Mouse (Mus musculus) cerebellum, adult 2 months (tissue): ENCODE data around the gene Lrrc66. TPM values are rescaled to one million over a fixed set of nuclear protein-coding genes. Genes with fewer than 3 reads are reported as not detected.

Experiments
- DNase-seq, 2 experiments: peaks; one replicate each; pipeline ENCODE4 v3.0.0; 2021
- H3K27ac ChIP-seq: fragments of 200-500 bp; 2 replicates; pipeline ENCODE4 v1.5.1; 2012; ENCODE audit warnings: low read length, control low read depth, inconsistent platforms; ENCODE audit not compliant: insufficient read depth
- H3K27me3 ChIP-seq: fragments of 200-500 bp; 2 replicates; pipeline ENCODE4 v1.6.1; 2012; ENCODE audit warnings: inconsistent platforms, mild to moderate bottlenecking, low read length, moderate library complexity; ENCODE audit not compliant: control insufficient read depth, insufficient read depth
- H3K4me1 ChIP-seq: fragments of 200-500 bp; 2 replicates; pipeline ENCODE4 v1.6.1; 2011; ENCODE audit warnings: low read length; ENCODE audit not compliant: control insufficient read depth, insufficient read depth
- H3K4me3 ChIP-seq: fragments of 200-500 bp; replicated peaks from 2 replicates; pipeline ENCODE3; 2011; ENCODE audit warnings: mild to moderate bottlenecking, low read depth, low read length, control low read depth; ENCODE audit not compliant: insufficient read depth
- CTCF ChIP-seq: fragments of 200-500 bp; IDR thresholded peaks from 2 replicates; pipeline ENCODE4 v1.5.1; 2011; ENCODE audit warnings: low read depth, mild to moderate bottlenecking, control low read depth, low read length, moderate library complexity, borderline replicate concordance; ENCODE audit not compliant: insufficient read depth
- POLR2A ChIP-seq: fragments of 200-500 bp; IDR thresholded peaks from 2 replicates; pipeline ENCODE4 v1.6.1; 2011; ENCODE audit warnings: low read length, control low read depth, borderline replicate concordance; ENCODE audit not compliant: insufficient read depth
- WGBS: fragments of 180-500 bp; shearing (Covaris S2); methylation state at CpG from one replicate; pipeline ENCODE4 v1.1.7; 2018; 5-methylcytosine and 5-hydroxymethylcytosine counted together
- polyA plus RNA-seq: library from polyadenylated mRNA; depleted of rRNA; stranded (reverse); fragments of >200 nt; gene quantifications from 2 replicates; pipeline ENCODE4 v1.2.3, GENCODE M21; 2012; rRNA removed

Gene Lrrc66
- polyA plus RNA-seq, 1 experiment: not detected

GRCm38 (mm10) chr5:73571395-73572156 lies 60.8 kb downstream of the Lrrc66 start:
- Histone ChIP-seq H3K27me3 (no peaks in the 10 kb centered on the region; the same call in 1 of the 2 replicates), H3K4me1 (no peaks in the 10 kb centered on the region), H3K4me3 (no peak overlapping the region), H3K27ac (no peak overlapping the region)
- WGBS: 92% methylated on average over 6 of the region's 6 CpGs
- DNase-seq: no peak
- TF ChIP-seq CTCF (no peak), POLR2A (no peak)

GRCm38 (mm10) chr5:73569181-73569580 lies 63.1 kb downstream of the Lrrc66 start:
- WGBS: 84% methylated on average over 5 of the region's 5 CpGs
- DNase-seq: no peak
- H3K27ac ChIP-seq: no peak overlapping the region
- no peaks in the 10 kb centered on the region for H3K4me1 ChIP-seq
- H3K27me3 ChIP-seq: no peaks in the 10 kb centered on the region; the same call in 1 of the 2 replicates
- TF ChIP-seq CTCF (no peak), POLR2A (no peak)
- H3K4me3 ChIP-seq: no peak overlapping the region

- H3K4me1 ChIP-seq: no peaks in the 10 kb centered on the region
- WGBS: 64% methylated on average over 4 of the region's 4 CpGs
- no peak overlapping the region for H3K4me3 ChIP-seq
- no peak for DNase-seq
- H3K27me3 ChIP-seq: no peaks in the 10 kb centered on the region; the same call in 1 of the 2 replicates
- H3K27ac ChIP-seq: no peak overlapping the region
- TF ChIP-seq POLR2A (no peak), CTCF (no peak)
These were observed 65.4 kb downstream of the Lrrc66 start for GRCm38 (mm10) chr5:73566892-73567291.

- DNase-seq: no peak
- Histone ChIP-seq H3K4me3 (no peak overlapping the region), H3K27ac (no peak overlapping the region), H3K27me3 (no peaks in the 10 kb centered on the region; the same call in 1 of the 2 replicates), H3K4me1 (no peaks in the 10 kb centered on the region)
- 41% methylated on average over 5 of the region's 5 CpGs for WGBS
- TF ChIP-seq CTCF (no peak), POLR2A (no peak)
These were observed 66.2 kb downstream of the Lrrc66 start for GRCm38 (mm10) chr5:73566119-73566518.

GRCm38 (mm10) chr5:73564038-73564437 lies 68.3 kb downstream of the Lrrc66 start:
- Histone ChIP-seq H3K4me1 (no peaks in the 10 kb centered on the region), H3K27me3 (no peaks in the 10 kb centered on the region; the same call in 1 of the 2 replicates), H3K4me3 (no peak overlapping the region), H3K27ac (no peak overlapping the region)
- TF ChIP-seq CTCF (no peak), POLR2A (no peak)
- DNase-seq: no peak
- WGBS: 43% methylated on average over 6 of the region's 6 CpGs

GRCm38 (mm10) chr5:73558756-73559155 lies 73.6 kb downstream of the Lrrc66 start:
- Histone ChIP-seq H3K27ac (no peak overlapping the region), H3K27me3 (no peaks in the 10 kb centered on the region), H3K4me1 (no peaks in the 10 kb centered on the region; the same call in 1 of the 2 replicates), H3K4me3 (no peak overlapping the region)
- whole genome bisulfite sequencing: 95% methylated on average over 6 of the region's 6 CpGs
- no peak for DNase-seq
- TF ChIP-seq POLR2A: no peak
- no peak for TF ChIP-seq CTCF

GRCm38 (mm10) chr5:73556733-73557425 lies 75.4 kb downstream of the Lrrc66 start:
- no peak for DNase-seq
- no peaks in the 10 kb centered on the region for H3K27me3 ChIP-seq
- H3K4me1 ChIP-seq: no peaks in the 10 kb centered on the region; the same call in 1 of the 2 replicates
- no peak overlapping the region for H3K4me3 ChIP-seq
- WGBS: 72% methylated on average over 12 of the region's 12 CpGs
- no peak overlapping the region for H3K27ac ChIP-seq
- TF ChIP-seq POLR2A (no peak), CTCF (no peak)

Other genes with a start within 250 kb of the Lrrc66 start
- gene Cwh43, start 226.5 kb downstream of the Lrrc66 start, polyA plus RNA-seq: 0.10 and 0.20 TPM in 2 replicates
- gene Dcun1d4, start 151.5 kb downstream of the Lrrc66 start, polyA plus RNA-seq: 36.1 and 41.7 TPM in 2 replicates
- gene Sgcb, start 15.3 kb upstream of the Lrrc66 start, polyA plus RNA-seq: 47.8 and 50.9 TPM in 2 replicates
- gene Spata18, start 18.9 kb upstream of the Lrrc66 start, polyA plus RNA-seq: 0.26 and 0.89 TPM in 2 replicates